Mouse (Mus musculus) brain, adult 2 months (tissue): ENCODE measurements around the gene Itgad.

Experiments used
- DNase-seq: peaks from one replicate; pipeline ENCODE4 v3.0.0; 2011; ENCODE audit warnings: low read depth, low spot score

Gene Itgad

DNA sequence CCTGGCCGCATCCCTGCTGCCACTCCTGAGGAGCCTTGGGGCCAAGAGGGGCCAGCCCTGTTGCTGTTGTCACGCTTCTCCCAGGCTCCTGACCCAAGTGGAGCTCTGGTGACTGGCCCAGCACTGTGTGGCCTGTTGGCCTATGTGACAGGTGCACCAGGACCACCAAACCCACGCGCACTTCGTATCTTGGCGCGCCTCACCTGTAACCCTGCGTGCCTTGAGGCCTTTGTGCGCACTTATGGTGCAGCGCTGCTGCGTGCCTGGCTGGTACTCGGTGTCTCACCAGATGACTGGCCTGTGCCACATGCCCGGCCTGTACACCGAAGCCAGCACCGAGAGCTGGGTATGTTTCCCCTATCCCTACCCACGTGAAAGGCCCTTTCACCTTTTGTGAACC is 88.2 kb downstream of the Itgad start:
- DNase-seq: no peak

DNA sequence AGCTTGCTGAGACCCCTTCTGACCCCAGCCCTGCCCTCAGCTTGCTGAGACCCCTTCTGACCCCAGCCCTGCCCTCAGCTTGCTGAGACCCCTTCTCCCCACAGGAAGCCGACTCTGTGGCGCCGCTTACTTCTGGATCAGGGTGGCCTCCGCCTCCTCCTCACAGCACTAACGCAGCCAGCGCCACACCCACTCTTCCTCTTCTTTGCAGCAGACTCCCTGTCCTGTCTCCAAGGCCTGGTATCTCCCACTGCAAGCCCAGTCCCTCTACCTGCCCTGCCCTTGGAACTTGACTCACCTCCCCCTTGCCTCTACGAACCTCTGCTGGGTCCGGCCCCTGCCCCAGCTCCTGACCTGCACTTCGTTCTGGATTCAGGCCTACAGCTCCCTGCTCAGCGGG is 89.7 kb downstream of the Itgad start:
- DNase-seq: no peak

DNA sequence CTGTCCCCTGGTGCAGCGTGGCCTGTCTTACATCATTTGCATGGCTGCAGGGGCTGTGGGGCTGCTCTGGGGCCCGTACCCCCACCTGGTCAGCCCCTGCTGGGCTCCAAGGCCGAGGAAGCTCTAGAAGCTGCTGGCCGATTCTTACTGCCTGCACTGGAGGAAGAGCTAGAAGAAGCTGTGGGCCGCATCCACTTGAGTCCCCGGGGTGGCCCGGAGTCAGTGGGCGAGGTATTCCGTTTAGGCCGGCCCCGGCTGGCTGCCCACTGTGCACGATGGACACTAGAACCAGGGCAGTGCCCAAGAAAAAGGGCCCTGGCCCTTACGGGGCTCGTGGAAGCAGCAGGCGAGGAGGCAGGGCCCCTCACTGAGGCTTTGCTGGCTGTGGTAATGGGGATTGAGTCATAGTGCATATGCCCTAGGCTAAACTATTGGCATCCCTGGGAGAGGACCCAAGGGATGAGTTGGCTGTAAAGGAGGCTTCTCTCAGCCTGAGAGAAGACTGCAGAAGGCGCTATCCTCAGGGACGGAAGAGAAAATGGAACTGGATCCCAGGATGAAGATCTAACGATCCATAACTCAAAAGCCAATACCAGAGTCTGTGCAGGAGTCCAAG is 90.3 kb downstream of the Itgad start:
- no peak for DNase-seq

GRCm38 (mm10) chr7:128245547-128245946 is 91.4 kb downstream of the Itgad start:
- no peak for DNase-seq

- DNase-seq: peak; percentile 84
Observed at GRCm38 (mm10) chr7:128246496-128247391, 92.6 kb downstream of the Itgad start, which contains the start of gene Tgfb1i1. Gene Tgfb1i1 (plus strand): TSS chr7:128246812.

- peak; percentile 94 for DNase-seq
Observed at GRCm38 (mm10) chr7:128247443-128247842, 93.3 kb downstream of the Itgad start.

- no peak for DNase-seq
Observed at GRCm38 (mm10) chr7:128248081-128249042, 94.2 kb downstream of the Itgad start.

DNA sequence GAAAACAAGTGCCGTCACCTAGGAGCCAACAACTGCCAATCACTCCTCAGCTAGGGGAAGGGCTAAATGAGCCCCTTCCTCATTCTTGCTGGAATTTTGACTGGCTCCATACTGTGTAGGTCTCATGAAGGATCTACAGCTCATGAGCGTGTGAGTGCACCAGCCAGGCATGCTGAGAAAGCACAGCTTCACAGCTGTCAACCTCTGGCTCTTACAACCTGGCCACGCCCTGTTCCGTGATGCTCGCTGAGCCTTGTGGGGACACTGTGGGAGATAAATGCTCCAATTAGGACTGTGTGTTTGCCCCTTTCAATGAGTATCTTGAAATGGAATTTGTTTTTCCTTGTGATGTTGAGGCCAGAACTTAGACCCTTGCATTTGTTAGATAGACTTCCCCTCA is 95.8 kb downstream of the Itgad start:
- DNase-seq: no peak

GRCm38 (mm10) chr7:128251946-128252345 is 97.8 kb downstream of the Itgad start:
- DNase-seq: peak; percentile 75

DNA sequence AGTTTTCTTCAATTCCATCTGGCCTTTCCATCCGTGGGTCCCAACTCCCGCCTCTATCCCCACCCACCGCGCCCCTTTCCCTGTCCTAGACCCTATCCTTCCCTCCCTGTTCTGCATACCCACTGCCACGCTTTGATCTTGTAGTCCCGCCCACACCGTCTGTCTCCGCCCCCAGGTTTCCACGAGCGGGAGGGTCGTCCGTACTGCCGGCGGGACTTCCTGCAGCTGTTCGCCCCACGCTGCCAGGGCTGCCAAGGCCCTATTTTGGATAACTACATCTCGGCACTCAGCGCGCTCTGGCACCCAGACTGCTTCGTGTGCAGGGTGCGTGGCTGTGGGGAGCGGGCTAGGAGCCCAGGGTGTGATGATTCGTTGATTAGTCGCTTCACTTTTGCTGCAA is 98.4 kb downstream of the Itgad start:
- DNase-seq: peak; percentile 87

GRCm38 (mm10) chr7:128254978-128255377 is 100.8 kb downstream of the Itgad start:
- no peak for DNase-seq

DNA sequence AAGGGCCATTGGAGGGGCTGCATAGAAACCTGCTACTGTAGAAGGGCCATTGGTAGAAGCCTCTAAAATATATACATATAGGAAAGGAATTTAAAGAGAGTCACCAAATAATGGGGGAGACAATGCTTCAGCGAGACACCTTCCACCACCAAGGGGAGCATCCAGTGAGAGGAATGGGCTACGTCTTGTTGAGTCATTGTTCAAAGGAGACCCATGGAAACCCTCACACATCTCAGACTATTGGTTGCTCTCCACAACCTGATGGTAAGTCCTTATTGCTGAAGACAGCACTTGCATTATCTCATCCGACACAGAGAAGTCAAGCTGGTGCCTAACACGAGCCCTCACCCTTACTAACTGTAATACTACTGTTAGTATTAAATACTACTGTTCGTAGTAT is 101.6 kb downstream of the Itgad start:
- no peak for DNase-seq

DNA sequence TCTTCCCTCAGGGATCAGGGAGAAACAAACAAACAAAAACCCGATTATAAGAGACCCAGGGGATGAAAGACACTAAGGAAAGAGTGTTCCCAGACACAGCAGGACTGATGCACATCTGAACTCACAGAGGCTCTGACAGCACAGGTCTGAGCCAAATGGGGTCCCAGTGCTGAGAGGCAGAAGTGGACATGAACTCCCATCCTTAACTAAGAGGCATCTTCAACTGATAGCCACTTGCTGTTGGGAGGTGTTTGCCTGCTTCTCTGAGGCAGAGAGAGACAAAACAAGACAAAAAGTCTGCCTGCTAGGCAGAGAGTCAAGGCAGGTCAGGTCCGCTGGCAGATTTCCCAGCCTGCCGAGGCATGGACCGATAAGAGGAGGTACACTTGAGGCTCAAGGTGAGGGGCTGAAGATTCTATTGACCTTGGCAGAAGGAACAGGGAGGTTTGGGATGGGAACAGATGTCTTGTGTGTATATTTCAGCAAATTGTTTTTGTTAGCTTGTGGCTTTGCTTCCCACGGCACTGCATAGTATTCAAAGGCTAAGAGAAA is 102.7 kb downstream of the Itgad start:
- no peak for DNase-seq

- DNase-seq: no peak
Observed at GRCm38 (mm10) chr7:128265411-128265810, 111.2 kb downstream of the Itgad start, which contains the start of gene Slc5a2. Gene Slc5a2 (plus strand): TSS chr7:128265657.

DNA sequence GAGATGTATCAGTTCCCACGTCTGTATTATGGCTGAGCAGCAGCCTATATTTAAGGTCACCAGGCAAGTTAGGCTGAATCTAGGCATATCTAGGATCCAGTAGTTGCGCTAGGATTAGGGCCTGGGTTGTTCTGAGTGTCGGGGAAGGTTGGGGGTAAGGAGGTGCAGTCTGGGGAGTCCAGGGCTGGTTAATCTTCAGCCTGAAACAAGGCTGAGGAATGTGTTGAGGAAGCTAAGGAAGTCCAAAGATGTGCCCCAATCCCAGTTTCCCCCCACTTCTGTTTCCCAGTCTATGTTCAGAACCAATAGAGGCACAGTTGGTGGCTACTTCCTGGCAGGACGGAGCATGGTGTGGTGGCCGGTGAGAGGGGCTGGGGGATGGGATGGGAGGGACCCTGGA is 111.9 kb downstream of the Itgad start:
- no peak for DNase-seq

- DNase-seq: no peak
Observed at GRCm38 (mm10) chr7:128267391-128267790, 113.2 kb downstream of the Itgad start.

DNA sequence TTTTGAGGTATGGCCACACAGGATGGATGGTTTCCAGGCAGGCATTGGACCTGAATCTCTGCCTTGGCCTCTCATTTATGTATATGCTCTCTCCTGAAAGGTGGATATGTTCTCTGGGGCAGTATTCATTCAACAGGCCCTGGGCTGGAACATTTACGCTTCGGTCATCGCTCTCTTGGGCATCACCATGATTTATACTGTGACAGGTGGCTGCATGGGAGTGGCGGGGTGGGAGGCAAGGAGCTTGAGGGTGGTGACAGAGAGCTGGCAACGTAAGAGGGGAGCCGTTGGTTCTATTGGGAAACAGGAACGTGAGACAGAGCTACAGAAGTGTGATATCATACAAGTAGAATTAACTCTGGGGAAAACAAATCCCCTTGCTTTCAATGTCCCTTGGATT is 113.6 kb downstream of the Itgad start:
- no peak for DNase-seq

- peak; percentile 71 for DNase-seq
Observed at GRCm38 (mm10) chr7:128270431-128270850, 116.3 kb downstream of the Itgad start.

DNA sequence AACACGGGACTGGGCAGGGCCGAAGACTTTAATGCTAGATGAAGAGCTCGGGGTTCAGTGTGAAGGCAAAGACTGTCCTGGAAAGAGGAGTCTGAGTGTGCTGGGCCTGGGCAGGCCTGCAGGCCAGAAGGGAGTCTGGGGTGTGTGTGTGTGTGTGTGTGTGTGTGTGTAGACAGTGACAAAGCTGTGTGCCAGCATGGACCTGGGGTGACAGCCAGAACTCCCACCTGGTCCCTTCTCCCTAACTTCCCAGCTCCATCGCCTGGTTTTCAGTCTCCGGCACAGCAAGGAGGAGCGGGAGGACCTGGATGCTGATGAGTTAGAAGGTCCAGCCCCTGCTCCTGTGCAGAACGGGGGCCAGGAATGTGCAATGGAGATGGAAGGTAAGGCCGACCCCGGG is 117.3 kb downstream of the Itgad start:
- peak; percentile 56 for DNase-seq
